Mouse (Mus musculus) adrenal gland (tissue): Measurements from ENCODE around the gene 3425401B19Rik.

Experiments used
- intact Hi-C: fragments of 180-260 bp; cut with DNase I; formaldehyde crosslinking; loops from one replicate; pipeline ENCODE4 v1.15.1; 2025
- long read RNA-seq, 2 experiments: library from polyadenylated mRNA; unstranded; transcript quantifications; one replicate each; pipeline ENCODE4 v2.0.0; 2020; ENCODE audit warnings: borderline replicate concordance in 1 of 2; ENCODE audit not compliant: insufficient replicate concordance in 1 of 2

Gene 3425401B19Rik
- long read RNA-seq, experiment 1 = 0 reads
- long read RNA-seq, experiment 2 = 0 reads

GRCm38 (mm10) chr14:32685124-32685826 lies at the start of gene 3425401B19Rik:
Gene 3425401B19Rik (minus strand): TSS chr14:32685293.
- intact Hi-C loops = no loop called here

- intact Hi-C loops = no loop called here
These were observed 47.9 kb upstream of the 3425401B19Rik start for GRCm38 (mm10) chr14:32732961-32733360.

DNA sequence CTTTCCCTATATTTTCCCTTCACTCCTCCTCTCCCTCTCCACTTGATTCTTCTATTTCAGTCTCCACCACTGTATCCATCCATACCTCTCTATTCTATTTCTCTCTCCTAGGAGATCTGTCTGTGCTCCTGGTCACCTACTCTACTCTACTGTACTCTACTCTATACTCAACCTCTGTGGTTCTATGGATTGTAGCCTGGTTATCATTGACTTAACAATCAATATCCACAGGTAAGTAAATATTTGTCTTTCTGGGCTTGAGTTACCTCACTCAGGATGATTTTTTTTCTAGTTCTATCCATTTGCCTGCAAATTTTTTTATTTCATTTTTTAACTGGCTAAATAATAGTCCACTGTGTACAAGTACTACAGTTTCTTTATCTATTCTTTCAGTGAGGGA lies 41.8 kb upstream of the 3425401B19Rik start:
- intact Hi-C loops = no loop called here

DNA sequence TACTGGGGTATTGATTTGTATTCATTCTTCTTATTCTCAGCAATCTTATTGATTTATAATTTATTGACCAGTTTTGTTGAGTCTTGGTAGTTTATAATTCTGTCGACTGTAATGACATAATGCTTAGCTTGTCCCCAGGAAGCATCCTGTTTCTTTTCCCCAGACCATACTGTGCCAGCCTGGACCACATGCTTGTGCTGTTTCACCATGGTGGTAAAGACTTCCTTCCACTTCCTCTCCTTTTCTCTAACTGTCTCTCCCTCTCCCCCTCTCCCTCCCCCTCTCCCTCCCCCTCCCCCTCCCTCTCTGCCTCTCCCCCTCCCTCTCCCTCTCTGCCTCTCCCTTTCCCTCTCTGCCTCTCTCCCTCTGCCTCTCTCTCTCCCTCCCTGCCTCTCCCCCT lies 36.4 kb upstream of the 3425401B19Rik start:
- intact Hi-C loops = no loop called here

- intact Hi-C loops = no loop called here
These were observed 31.8 kb upstream of the 3425401B19Rik start for GRCm38 (mm10) chr14:32716763-32717439.

DNA sequence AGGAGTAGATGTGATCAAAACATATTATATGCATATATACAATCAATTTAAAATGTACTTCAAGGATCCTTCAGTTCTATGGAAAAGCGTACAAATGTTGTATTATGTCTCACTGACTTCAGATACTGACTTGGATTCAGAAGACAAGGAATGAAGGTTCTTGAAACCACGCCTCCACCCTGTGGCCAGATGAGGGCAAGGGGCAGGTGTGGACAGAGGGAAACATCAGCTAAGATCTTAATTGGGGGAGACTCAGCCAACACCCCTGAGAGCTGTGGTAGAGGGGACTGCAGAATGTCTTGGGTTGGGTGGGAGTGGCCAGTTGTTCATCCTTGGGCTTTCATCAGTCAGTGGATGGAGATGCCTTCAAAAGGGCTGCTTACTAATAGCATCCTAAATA lies 30.4 kb upstream of the 3425401B19Rik start:
- intact Hi-C loops = no loop called here

DNA sequence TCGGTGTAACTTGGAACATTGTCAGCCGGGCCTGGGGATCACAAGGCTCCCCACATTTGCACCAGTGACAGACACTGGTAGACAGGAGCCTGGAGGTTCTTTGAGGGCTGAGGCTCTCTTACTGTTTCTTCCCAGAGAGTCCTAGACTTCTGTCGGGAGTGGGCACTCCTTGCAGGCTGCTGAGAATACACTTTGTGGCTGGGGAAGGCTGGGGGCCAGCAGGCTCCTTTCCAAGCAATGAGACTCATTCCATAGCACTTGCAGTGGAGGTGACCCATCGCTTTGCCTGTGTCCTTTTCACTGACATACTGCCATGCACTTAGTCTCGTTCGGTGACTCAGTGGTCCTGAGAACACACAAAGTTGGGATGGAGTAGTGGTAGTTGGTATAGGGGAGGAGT lies 30.0 kb upstream of the 3425401B19Rik start:
- intact Hi-C loops = no loop called here

GRCm38 (mm10) chr14:32709861-32710260 lies 24.8 kb upstream of the 3425401B19Rik start:
- intact Hi-C loops = no loop called here

DNA sequence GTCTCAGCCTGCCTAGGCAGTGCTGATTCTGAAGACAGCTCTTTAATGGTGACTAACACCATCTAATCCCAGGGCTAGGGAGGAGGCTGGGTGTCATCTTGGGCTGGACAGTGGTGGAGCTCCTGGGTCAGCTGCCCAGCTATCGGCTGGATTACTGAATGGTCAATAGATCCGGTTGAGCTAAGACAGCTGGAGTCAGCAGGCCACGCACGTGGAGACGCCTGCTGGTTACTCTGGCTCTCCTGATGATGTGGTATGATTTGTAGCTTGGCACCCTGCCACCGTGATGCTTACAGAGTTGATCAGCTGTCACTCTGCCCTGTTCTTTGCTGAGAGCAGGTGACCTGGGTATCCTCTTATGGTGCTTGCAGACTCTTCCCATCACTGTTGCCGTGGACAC lies 23.7 kb upstream of the 3425401B19Rik start:
- intact Hi-C loops = no loop called here

- intact Hi-C loops = no loop called here
These were observed 22.8 kb upstream of the 3425401B19Rik start for GRCm38 (mm10) chr14:32707938-32708337.

DNA sequence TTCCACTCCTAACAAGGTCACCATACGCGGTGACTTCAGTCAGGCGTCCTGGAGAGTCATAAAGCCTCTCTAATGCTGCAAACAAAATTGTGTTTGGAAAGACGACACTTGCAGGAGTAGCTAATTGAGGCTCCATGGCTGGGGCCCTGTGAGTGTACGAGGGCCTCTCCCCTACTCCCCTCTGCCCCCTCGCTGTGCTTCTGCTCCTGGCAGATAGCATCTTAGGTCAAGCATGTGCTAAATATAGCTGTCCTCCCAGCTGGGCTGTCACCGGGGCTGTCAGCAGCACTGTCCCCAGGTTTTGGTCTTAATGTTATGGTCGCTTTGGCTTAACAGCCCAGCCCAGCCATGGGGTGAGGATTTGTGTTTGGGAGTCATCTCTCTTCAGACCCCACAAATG lies 15.9 kb upstream of the 3425401B19Rik start:
- intact Hi-C loops = no loop called here

- intact Hi-C loops = no loop called here
These were observed 13.5 kb upstream of the 3425401B19Rik start for GRCm38 (mm10) chr14:32698556-32698955.

DNA sequence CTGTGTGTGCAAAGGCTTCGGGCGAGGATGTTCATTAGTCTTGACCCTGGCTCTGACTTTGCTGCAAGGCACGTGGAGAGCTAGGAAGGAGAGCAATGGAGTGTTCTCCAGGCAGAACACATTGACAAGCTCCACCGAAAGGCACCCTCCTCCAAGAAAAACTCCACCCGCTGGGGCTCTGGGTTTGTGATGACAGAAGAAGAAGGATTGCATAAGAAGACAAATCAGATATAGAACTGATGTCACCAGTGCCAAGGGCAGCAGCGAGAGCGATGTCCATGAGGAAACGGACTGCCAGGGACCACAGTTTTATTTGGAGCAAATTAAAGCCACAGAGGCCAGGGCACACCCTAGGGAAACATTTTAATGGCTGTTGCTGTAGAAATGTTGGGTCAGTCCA lies 12.7 kb upstream of the 3425401B19Rik start:
- intact Hi-C loops = no loop called here

DNA sequence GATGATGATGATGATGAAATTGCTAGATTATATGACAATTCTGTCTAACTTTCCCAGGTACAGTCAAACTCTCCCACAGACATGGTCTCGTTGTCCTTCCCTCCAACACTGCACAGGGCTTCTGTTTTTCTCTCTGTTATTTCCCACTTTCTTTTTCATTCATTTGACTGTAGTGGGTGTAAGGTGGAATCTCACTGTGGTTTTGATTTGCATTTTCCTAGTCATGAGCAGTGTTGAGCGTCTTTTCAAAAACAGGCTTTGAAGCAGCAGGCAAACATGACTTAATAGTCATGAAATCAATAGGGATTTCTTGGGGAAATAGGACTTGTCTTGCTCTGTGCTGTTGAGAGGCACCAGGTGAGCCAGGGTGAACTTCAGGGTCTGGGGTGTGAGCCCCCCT lies 11.3 kb upstream of the 3425401B19Rik start:
- intact Hi-C loops = no loop called here

DNA sequence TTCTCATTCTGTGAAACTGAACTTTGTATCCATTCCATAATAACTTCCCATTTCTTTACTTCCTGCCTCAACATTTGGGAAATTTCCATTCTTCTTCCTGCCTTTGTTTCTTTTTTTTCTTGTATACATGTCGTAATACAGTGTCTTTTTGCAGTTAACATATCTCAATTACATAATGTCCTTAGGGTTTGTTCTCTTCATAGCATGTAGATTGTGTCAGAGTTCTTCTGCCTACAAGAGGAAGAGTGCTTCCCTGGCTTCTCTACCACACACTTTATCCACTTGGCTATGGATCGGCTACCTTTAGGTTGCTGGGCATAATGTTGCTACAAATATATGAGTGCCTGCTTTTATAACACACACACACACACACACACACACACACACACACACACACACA lies 10.8 kb upstream of the 3425401B19Rik start:
- intact Hi-C loops = no loop called here

GRCm38 (mm10) chr14:32684735-32685105 lies 373 bp downstream of the 3425401B19Rik start:
- intact Hi-C loops = no loop called here

GRCm38 (mm10) chr14:32683982-32684734 lies 935 bp downstream of the 3425401B19Rik start:
- intact Hi-C loops = no loop called here

DNA sequence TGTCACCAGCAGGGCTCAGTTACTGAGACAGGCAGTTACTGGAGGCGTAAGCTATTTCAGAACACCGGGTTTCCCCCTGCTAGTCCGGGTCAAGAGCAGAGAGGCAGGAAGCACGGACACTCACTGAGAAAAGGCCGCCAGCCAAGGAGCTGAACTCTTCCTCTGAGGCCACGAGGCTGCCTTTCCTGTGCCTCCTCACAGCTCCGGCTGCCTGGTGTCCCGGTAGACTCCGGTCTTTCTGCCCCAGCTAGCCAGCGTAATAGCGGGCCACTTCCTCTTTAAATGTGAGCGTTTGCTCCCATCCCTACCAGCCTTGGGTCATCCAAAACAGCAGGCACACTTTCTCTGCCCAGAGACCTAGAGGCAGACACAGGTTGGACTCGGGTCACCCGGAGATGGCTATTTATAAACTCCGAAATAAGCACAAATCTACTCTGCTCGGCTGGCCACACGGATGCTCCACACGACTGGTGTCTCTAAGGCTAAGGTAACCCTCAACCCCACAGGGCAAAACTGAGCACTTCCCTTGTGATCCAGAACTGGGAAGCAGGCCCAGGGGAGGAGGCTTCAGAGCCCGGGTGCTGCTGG lies 1.7 kb downstream of the 3425401B19Rik start:
- intact Hi-C loops = no loop called here

- intact Hi-C loops = no loop called here
These were observed 2.6 kb downstream of the 3425401B19Rik start for GRCm38 (mm10) chr14:32682536-32682935.

DNA sequence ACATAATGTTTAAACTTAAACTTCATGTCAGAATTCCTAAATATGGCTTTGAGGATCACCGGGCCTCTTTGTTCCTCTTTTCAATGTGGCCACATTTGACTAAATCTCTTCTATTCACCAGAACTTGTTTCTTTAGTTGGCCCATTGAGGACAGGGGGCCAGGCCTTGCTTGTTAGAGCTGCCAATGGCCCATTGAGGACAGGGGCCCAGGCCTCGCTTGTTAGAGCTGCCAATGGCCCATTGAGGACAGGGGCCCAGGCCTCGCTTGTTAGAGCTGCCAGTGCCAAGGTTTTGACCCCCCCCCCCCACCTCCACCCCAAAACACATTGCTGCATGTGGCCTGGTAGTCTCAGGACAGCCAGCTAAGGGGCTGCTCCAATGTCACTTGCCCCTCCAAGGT lies 3.5 kb downstream of the 3425401B19Rik start:
- intact Hi-C loops = no loop called here

GRCm38 (mm10) chr14:32678565-32678964 lies 6.5 kb downstream of the 3425401B19Rik start:
- intact Hi-C loops = no loop called here

DNA sequence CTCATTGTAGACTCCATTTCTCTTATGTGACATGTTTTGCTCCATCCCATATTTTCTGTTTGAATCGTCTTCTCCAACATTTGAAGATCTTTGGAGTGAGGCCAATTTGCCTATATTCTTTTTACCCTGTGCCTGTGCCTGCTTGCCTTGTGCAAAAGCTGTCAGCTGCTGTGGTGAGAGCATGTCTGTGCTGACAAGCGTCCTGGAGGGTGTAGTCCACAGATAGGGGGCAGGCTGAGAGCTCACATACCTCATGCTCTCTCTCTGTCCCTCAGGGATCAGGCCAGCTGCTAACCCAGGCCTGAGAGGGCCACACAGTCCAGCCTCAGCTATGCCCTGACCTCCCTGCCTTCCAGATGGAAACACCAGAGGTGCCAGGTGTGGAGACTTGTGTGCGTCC lies 11.9 kb downstream of the 3425401B19Rik start:
- intact Hi-C loops = no loop called here
